In genomic region chr12:103946243-103946642, GRCm38 (mm10) we compare ENCODE assay signal across 21 mouse cellular contexts. TPM values are rescaled to one million over a fixed set of nuclear protein-coding genes. Genes with fewer than 3 reads are reported as not detected.
"Had no signal": no experiment of that assay in that cellular context is flagged by ENCODE, and none has a peak within 500 bp of the region (broad histone marks: within the 10 kb centered on the region; RNA-seq: fewer than 3 reads in every experiment).

No protein-coding gene starts in this region.

- H3K9me3 ChIP-seq: neural tube, embryonic 13.5 days; neural tube, embryonic 15.5 days; stomach, embryonic 15.5 days had no signal

- H3K4me1 ChIP-seq: neural tube, embryonic 13.5 days; neural tube, embryonic 15.5 days; stomach, embryonic 15.5 days had no signal

- H3K4me3 ChIP-seq: neural tube, embryonic 13.5 days; neural tube, embryonic 15.5 days; stomach, embryonic 15.5 days had no signal

- H3K36me3 ChIP-seq: neural tube, embryonic 13.5 days; neural tube, embryonic 15.5 days; stomach, embryonic 15.5 days had no signal

- H3K27ac ChIP-seq: neural tube, embryonic 13.5 days; neural tube, embryonic 15.5 days; stomach, embryonic 15.5 days; stomach, postnatal 0 days had no signal

- H3K4me2 ChIP-seq: neural tube, embryonic 13.5 days; neural tube, embryonic 15.5 days; stomach, embryonic 15.5 days had no signal

- DNase-seq: retina, postnatal 1 day; right cerebral cortex, adult 18-20 months; right cerebral cortex, postnatal 14 days; right cerebral cortex, postnatal 25 days; right cerebral cortex, postnatal 4 days; spleen, adult 18-20 months; thymus, adult 18-20 months; thymus, adult 2 months; thymus, postnatal 14 days; thymus, postnatal 25 days; thymus, postnatal 36 days; thymus, postnatal 4 days had no signal

- H3K9ac ChIP-seq: neural tube, embryonic 13.5 days; neural tube, embryonic 15.5 days; stomach, embryonic 15.5 days had no signal

- H3K27me3 ChIP-seq: neural tube, embryonic 13.5 days; neural tube, embryonic 15.5 days; stomach, embryonic 15.5 days had no signal

RNA-seq across cellular contexts. Expression of gene Serpina1e, which starts 12.5 kb away (rescaled TPM):
- total RNA-seq: neutrophil, adult 5-6 weeks had no signal
- polyA plus RNA-seq: neural tube, embryonic 13.5 days; neural tube, embryonic 14.5 days had no signal

RNA-seq across cellular contexts. Expression of gene Serpina1c, which starts 41.6 kb away (rescaled TPM):
- total RNA-seq: neutrophil, adult 5-6 weeks had no signal
- polyA plus RNA-seq: neural tube, embryonic 13.5 days; urinary bladder, adult 2 months had no signal

RNA-seq across cellular contexts. Expression of gene Serpina11, which starts 43.5 kb away (rescaled TPM):
- polyA plus RNA-seq: neural tube, embryonic 13.5 days; neural tube, embryonic 14.5 days; neural tube, embryonic 15.5 days; stomach, embryonic 14.5 days; testis, adult 2 months; urinary bladder, adult 2 months had no signal
